Mouse (Mus musculus) limb, embryonic 15.5 days (tissue): Measurements from ENCODE around the gene F12. TPM values are rescaled to one million over a fixed set of nuclear protein-coding genes. Genes with fewer than 3 reads are reported as not detected.

ENCODE experiments used
- ATAC-seq: fragments of 200-750 bp; cut with Nextera tagmentation; 2 replicates; pipeline ENCODE4 v1.8.0; 2017; ENCODE audit warnings: low read depth, moderate TSS enrichment; ENCODE audit not compliant: insufficient number of reproducible peaks, low FRiP score, low TSS enrichment
- H3K27ac ChIP-seq: fragments of 300-500 bp; sonication (generic); 2 replicates; pipeline ENCODE4 v1.5.1; 2015; ENCODE audit warnings: moderate library complexity, mild to moderate bottlenecking, inconsistent platforms
- H3K27me3 ChIP-seq: fragments of 300-500 bp; sonication (generic); 2 replicates; pipeline ENCODE4 v1.6.1; 2015; ENCODE audit warnings: inconsistent platforms
- H3K36me3 ChIP-seq: fragments of 300-500 bp; sonication (generic); 2 replicates; pipeline ENCODE4 v1.6.1; 2015; ENCODE audit warnings: inconsistent platforms
- H3K4me1 ChIP-seq: fragments of 300-500 bp; sonication (generic); 2 replicates; pipeline ENCODE4 v1.6.1; 2015; ENCODE audit warnings: inconsistent platforms
- H3K4me2 ChIP-seq: fragments of 300-500 bp; sonication (generic); 2 replicates; pipeline ENCODE4 v1.6.1; 2015; ENCODE audit warnings: mild to moderate bottlenecking, inconsistent platforms
- H3K4me3 ChIP-seq: fragments of 300-500 bp; sonication (generic); 2 replicates; pipeline ENCODE4 v1.5.1; 2015; ENCODE audit warnings: mild to moderate bottlenecking, inconsistent platforms
- H3K9ac ChIP-seq: fragments of 300-500 bp; sonication (generic); 2 replicates; pipeline ENCODE4 v1.6.1; 2015; ENCODE audit warnings: inconsistent platforms
- H3K9me3 ChIP-seq: fragments of 300-500 bp; sonication (generic); 2 replicates; pipeline ENCODE4 v1.6.1; 2016; ENCODE audit warnings: inconsistent platforms
- WGBS: fragments of 180-500 bp; shearing (Covaris S2); methylation state at CpG from one replicate; pipeline ENCODE4 v1.1.7; 2015; 5-methylcytosine and 5-hydroxymethylcytosine counted together
- polyA plus RNA-seq: library from polyadenylated mRNA; unstranded; fragments of >200 nt; fragmentation: Nextera tagmentation; extraction: Ambion mirVana; gene quantifications from 2 replicates; pipeline ENCODE4 v1.2.1, GENCODE M21; 2015

F12 gene
- 0.17 TPM in 1 of 2 replicates, not detected in the other for polyA plus RNA-seq

DNA sequence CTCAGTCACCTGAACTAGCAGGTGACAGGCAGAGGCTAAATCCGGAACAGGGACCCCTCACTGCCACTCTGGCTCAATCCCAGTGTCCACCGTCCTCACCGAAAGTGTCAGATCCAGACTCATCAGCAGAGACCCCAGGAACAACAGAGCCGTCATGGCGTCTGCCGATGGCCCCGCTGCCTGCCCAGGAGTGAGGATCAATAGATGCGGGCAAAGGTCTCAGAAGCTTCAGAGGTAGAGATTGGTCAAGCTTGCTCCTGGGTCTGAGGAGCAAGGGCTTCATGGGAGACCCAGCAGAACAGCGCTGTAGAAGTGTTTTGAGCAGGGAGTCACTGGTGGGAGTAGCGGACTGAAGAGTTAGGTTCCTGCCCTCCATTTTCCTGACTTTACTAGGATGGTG lies at the start of gene F12:
TSS of gene F12 (minus strand) at position 181 of the 400 bp plus-strand sequence.
- no peak within 1 kb of the TSS for H3K4me2 ChIP-seq
- H3K27ac ChIP-seq: no peak within 1 kb of the TSS
- H3K36me3 ChIP-seq: no peaks in the 10 kb centered on the region
- WGBS: 89% methylated on average over 10 of the region's 10 CpGs
- no peak within 1 kb of the TSS for H3K9ac ChIP-seq
- H3K9me3 ChIP-seq: no peaks in the 10 kb centered on the region
- no peak within 1 kb of the TSS for H3K4me3 ChIP-seq
- peaks cover 11% of the 10 kb centered on the region for H3K27me3 ChIP-seq
- H3K4me1 ChIP-seq: peaks cover under 1% of the 10 kb centered on the region; the same call in 1 of the 2 replicates
- no peak for ATAC-seq

DNA sequence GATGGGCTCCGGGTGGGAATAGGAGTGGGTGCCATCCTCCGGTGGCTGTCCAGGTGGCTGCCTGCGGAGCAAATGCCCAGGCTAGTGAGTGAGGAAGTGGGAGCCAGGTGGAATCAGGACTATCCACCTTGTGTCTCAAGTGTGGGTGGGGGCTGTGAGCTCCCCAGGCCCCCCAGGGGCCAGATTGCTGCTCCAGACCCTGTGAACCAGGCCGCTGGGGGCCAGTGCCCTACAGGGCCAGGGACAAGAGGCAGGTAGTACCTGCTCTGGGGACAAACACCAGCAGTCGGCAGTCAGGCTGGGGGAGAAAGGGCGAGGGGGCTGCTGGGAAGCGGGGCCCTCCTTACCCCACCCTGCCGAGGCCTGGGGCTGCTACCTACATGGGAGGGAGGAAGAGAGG lies 49.7 kb upstream of the F12 start:
- Histone ChIP-seq H3K27ac (no peak overlapping the region), H3K4me3 (no peak overlapping the region), H3K27me3 (no peaks in the 10 kb centered on the region), H3K9me3 (no peaks in the 10 kb centered on the region), H3K9ac (no peak overlapping the region), H3K36me3 (peaks cover 70% of the 10 kb centered on the region), H3K4me1 (peaks cover 37% of the 10 kb centered on the region), H3K4me2 (no peak overlapping the region)
- WGBS: 97% methylated on average over 8 of the region's 8 CpGs
- no peak for ATAC-seq

DNA sequence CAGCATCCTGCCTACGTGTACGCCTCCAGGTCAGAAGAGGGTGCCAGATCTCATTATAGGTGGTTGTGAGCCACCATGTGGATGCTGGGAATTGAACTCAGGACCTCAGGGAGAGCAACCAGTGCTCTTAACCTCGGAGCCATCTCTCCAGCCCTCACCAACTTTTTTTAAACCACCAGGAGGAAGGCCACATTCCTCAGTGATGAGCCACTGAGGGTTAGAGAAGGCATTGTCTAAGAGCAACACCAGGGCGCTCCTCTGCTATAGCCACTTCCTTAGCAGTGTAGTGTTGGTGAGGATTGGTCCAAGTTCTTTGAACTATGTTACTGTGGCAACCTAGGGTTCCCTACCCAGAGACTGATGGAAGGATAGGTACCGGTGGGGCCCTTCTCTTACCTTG lies 49.2 kb upstream of the F12 start:
- Histone ChIP-seq H3K27me3 (no peaks in the 10 kb centered on the region), H3K9ac (no peak overlapping the region), H3K36me3 (peaks cover 65% of the 10 kb centered on the region), H3K4me2 (no peak overlapping the region), H3K4me3 (no peak overlapping the region), H3K9me3 (no peaks in the 10 kb centered on the region), H3K4me1 (peaks cover 42% of the 10 kb centered on the region), H3K27ac (no peak overlapping the region)
- no peak for ATAC-seq
- WGBS: 89% methylated on average over 5 of the region's 5 CpGs

DNA sequence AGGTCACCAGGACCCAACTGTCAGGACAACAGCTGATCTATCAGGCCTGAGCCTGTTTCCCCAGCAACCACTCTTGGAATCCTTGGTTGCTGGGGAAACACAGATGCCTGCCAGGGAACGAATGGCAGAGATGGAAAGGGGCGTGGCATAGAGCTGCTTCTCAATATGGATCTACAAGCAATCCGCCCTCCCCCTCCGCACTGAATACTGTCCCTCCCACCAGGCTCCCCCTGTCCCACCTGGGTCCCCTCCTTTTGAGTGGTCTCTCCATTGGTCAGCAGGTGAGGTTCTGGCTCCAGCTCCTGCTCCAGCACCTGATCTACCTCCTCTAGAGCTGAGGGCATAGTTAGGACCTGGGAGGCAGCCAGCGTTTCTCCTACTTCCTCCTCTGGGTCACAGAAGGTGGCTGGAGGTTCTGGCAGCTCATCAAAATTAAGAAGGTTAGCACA lies 48.1 kb upstream of the F12 start:
- Histone ChIP-seq H3K36me3 (peaks cover 55% of the 10 kb centered on the region), H3K4me3 (no peak overlapping the region), H3K9ac (0 out of 2 replicates have a peak overlapping the region, but pooled peaks have one; percentile 0), H3K9me3 (no peaks in the 10 kb centered on the region), H3K4me1 (peaks cover 48% of the 10 kb centered on the region), H3K27me3 (no peaks in the 10 kb centered on the region), H3K4me2 (no peak overlapping the region), H3K27ac (no peak overlapping the region)
- ATAC-seq: no peak
- WGBS: 56% methylated on average over 5 of the region's 5 CpGs

DNA sequence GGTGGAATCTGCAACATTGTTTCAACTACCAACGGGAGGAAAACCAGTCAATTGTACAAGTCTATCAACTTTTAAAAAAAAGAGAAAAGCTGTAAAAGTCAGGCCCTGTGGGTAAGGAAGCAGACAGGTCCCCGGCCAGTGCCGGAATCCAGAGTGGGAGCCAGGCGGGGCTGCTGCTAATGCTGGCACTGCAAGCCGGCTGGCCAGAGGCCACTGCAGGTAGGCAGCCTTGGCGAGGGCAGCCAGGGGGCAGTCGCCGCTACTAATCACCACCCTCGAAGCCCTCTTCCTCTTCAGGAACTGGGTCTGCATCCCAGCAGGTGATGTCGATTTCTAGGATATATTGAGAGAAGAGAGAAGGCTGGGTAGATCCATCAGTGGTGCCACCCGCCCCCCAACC lies 47.4 kb upstream of the F12 start:
- no peaks in the 10 kb centered on the region for H3K27me3 ChIP-seq
- ATAC-seq: no peak
- peak overlapping the region; percentile 30; the same call in 1 of the 2 replicates for H3K27ac ChIP-seq
- 47% methylated on average over 11 of the region's 11 CpGs for WGBS
- H3K9ac ChIP-seq: no peak overlapping the region
- peaks cover 48% of the 10 kb centered on the region for H3K4me1 ChIP-seq
- H3K36me3 ChIP-seq: peaks cover 48% of the 10 kb centered on the region
- H3K4me2 ChIP-seq: no peak overlapping the region
- H3K9me3 ChIP-seq: no peaks in the 10 kb centered on the region
- no peak overlapping the region for H3K4me3 ChIP-seq

DNA sequence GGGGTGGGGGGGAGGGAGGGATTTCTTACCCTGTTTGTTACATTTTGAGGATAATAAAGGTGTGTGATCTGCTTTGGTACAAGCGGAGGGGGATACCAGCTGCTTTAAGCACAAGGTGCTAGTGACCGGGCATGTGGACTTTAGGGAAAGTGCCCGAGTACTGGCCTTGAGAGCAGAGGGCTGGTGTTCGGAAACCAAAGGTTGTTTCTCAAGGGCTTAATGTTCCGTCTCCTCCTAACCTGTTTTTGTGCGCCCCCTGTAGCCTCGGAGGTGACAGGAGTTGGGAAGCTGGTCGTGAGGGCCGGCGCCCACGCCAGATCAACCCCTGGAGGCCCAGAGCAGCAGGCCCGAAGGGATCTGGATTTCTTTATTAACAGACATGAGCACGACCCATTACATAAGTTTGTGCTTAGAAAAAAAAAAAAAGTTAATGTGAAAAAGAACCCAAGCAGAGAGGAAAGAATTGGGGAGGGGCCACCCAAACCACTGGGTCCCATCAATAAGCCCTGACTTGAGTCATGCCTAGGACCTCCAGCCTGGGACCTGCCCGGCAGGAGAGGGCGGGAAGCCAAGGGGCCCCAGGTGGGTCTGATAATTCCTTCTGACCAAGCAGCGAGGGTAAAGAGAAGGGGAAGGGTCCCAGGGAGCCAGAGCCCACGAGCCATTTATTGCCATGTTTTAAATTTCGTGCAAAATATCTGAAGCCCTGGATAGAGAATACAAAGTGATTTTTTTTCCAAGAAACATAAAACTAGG lies 46.7 kb upstream of the F12 start:
- H3K9ac ChIP-seq: no peak overlapping the region

DNA sequence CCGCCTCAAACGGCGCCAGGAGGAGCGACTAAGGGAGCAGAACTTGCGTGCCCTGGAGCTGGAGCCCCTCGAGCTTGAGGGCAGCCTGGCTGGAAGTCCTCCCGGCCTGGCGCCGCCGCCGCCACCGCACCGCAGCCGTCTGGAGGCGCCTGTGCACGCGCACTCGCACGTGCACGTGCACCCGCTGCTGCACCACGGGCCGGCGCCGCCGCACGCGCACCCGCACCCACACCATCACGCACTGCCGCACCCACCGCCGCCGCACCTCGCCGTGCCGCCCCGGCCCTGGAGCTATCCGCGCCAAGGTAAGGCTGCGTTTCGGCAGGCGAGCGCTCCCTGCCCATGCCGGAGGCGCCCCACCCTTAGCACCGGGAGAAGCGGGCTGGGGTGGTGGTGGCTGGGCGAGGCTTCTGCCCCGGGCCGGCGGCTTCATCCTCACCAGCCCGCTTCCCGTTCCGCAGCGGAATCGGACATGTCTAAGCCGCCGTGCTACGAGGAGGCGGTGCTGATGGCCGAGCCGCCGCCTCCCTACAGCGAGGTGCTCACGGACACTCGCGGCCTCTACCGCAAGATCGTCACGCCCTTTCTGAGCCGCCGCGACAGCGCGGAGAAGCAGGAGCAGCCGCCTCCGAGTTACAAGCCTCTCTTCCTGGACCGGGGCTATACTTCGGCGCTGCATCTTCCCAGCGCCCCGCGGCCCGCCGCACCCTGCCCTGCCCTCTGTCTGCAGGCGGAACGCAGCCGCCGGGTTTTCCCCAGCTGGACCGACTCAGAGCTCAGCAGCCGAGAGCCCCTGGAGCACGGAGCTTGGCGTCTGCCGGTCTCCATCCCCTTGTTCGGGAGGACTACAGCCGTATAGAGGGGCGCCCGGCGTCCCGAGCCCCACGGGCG lies 45.8 kb upstream of the F12 start:
- Histone ChIP-seq H3K4me2 (peak overlapping the region; percentile 100), H3K9ac (peak overlapping the region; percentile 58), H3K4me1 (peaks cover 48% of the 10 kb centered on the region), H3K36me3 (peaks cover 35% of the 10 kb centered on the region), H3K27ac (peak overlapping the region; percentile 62), H3K4me3 (peak overlapping the region; percentile 61), H3K9me3 (no peaks in the 10 kb centered on the region), H3K27me3 (no peaks in the 10 kb centered on the region)
- ATAC-seq: peak; percentile 44
- WGBS: under 1% methylated on average over 84 of the region's 103 CpGs

More for the DNA sequence above, 46.7 kb upstream of the F12 start:
- peaks cover 48% of the 10 kb centered on the region for H3K4me1 ChIP-seq
- peak overlapping the region; percentile 62; the same call in 1 of the 2 replicates for H3K27ac ChIP-seq
- peak overlapping the region; percentile 100 for H3K4me2 ChIP-seq
- H3K4me3 ChIP-seq: peak overlapping the region; percentile 61
- peaks cover 44% of the 10 kb centered on the region for H3K36me3 ChIP-seq
- no peaks in the 10 kb centered on the region for H3K27me3 ChIP-seq
- ATAC-seq: no peak
- H3K9me3 ChIP-seq: no peaks in the 10 kb centered on the region
- 16% methylated on average over 18 of the region's 18 CpGs for WGBS

DNA sequence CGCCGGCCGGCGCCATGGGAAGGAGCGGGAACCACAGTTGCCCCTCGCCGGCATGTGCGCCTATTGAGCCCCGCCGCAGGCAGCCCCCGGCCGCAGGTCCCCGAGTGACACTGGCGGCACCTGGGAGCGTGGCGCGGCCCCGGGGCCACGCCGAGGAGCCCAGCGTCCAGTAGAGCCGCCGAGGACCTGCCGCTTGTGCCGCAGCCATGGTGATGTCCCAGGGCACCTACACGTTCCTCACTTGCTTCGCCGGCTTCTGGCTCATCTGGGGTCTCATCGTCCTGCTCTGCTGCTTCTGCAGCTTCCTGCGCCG lies 45.2 kb upstream of the F12 start:
- Histone ChIP-seq H3K4me1 (peaks cover 48% of the 10 kb centered on the region), H3K36me3 (peaks cover 29% of the 10 kb centered on the region), H3K27ac (peak overlapping the region; percentile 62), H3K27me3 (no peaks in the 10 kb centered on the region), H3K9ac (peak overlapping the region; percentile 58), H3K4me2 (peak overlapping the region; percentile 100), H3K9me3 (no peaks in the 10 kb centered on the region), H3K4me3 (peak overlapping the region; percentile 61)
- ATAC-seq: 0 out of 2 replicates have a peak, but pooled peaks have one; percentile 9
- 0% methylated on average over 31 of the region's 31 CpGs for WGBS

DNA sequence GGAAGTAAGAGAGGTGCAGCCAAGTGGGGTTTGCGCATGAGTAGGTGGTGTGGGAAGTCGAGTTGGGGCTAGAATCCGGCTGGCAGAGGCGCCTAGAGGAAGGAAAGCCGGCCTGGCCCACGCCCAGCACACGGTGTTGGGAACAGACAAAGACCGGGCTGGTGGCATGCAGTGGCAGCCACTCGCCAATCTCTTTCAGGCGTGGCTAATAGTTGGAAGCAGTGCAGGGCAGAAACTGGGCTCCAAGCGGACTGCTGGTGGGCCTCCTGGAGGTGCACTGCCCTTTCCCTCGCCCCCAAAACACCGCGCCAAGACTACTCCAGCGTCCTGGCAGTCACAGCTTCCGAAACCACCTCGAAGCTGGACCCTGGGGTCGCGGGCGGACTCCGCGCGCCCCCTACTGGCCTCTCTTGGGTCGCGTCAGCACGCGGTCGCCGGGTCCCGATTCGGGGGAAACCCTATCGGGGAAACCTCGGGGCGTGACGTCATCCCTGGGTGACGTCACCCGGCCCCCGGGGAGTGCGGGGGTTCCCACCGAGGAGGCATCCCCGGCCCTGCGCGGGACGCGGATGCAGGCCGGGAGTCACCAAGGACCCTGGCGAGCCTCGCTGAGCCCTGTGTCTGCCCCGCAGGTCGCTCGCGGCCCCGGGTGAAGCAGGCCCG lies 44.7 kb upstream of the F12 start:
- Histone ChIP-seq H3K36me3 (peaks cover 24% of the 10 kb centered on the region), H3K27ac (peak overlapping the region; percentile 62), H3K9ac (peak overlapping the region; percentile 58), H3K27me3 (no peaks in the 10 kb centered on the region), H3K4me1 (peaks cover 48% of the 10 kb centered on the region), H3K9me3 (no peaks in the 10 kb centered on the region), H3K4me3 (peak overlapping the region; percentile 61), H3K4me2 (peak overlapping the region; percentile 100)
- under 1% methylated on average over 54 of the region's 54 CpGs for WGBS
- peak; percentile 50; the same call in 1 of the 2 replicates for ATAC-seq

DNA sequence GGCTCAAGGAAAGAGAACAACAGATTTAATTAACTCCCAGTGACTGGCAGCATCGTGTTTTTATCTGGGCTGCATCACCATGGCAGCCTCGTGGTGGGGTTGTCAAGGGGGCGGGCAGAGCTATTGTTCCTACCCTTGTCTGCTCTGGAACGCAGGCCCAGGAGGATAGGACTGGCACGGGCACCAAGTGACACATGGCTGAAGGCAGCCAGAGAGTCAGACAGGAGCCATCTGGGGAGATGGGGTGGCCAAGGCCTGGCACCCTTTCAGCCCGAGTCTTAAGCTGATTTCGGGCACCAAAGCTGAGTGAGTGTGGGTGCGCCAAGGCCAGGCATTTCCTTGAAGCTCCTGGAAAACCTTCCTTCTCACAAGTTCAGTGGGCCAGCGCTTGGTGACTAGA lies 43.8 kb upstream of the F12 start:
- Histone ChIP-seq H3K9ac (no peak overlapping the region), H3K36me3 (peaks cover 15% of the 10 kb centered on the region), H3K27me3 (no peaks in the 10 kb centered on the region), H3K27ac (no peak overlapping the region), H3K9me3 (no peaks in the 10 kb centered on the region), H3K4me2 (no peak overlapping the region), H3K4me3 (no peak overlapping the region), H3K4me1 (peaks cover 49% of the 10 kb centered on the region)
- WGBS: 72% methylated on average over 9 of the region's 9 CpGs
- no peak for ATAC-seq

DNA sequence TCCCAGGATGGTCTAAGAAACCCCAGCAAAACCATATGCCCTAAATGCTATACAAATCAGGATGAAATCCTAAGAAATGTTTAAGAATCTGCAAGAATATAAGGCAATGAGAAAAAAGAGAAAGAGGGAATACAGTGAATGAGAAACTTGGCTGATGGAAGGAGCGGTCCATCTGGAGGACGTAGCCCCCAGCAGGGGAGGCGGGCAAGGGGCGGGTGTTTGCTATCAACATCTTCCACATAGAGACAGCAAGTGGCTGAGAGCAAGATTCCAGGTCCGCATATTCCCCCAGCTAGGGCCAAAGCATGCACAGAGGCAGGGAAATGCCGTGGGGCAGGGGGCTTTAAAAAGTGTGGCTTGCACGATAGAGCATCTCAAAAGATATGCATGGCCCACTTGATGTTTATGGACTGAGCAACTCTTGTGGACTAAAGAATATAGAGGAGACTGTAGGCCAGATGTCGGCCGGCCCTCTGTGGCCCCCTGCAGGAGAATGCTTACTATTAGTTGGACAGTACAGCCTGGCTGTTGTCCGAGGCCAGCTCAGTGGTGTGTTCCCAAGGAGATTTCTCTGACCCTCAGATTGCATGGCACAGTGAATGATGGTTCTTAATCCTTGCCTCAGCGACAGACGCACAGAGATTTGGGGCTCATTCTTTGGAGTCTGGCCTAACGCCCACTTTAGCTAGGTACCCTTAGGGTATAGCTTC lies 42.4 kb upstream of the F12 start:
- H3K36me3 ChIP-seq: 0 out of 2 replicates have a peak, but pooled peaks cover 1% of the 10 kb centered on the region
- no peak for ATAC-seq
- 45% methylated on average over 13 of the region's 13 CpGs for WGBS
- H3K4me3 ChIP-seq: no peak overlapping the region
- H3K9ac ChIP-seq: no peak overlapping the region
- peaks cover 50% of the 10 kb centered on the region for H3K4me1 ChIP-seq
- no peak overlapping the region for H3K4me2 ChIP-seq
- no peaks in the 10 kb centered on the region for H3K9me3 ChIP-seq
- H3K27me3 ChIP-seq: no peaks in the 10 kb centered on the region
- H3K27ac ChIP-seq: no peak overlapping the region
